Mouse (Mus musculus) intestine, postnatal 0 days (tissue): ENCODE measurements at regions not wholly inside any gene's neighbourhood (a gene's known extent, or its start where the extent isn't known, plus 50 kb on each side); places are given as distances from the start of the nearest gene placed in this dataset.

Experiments used
- ATAC-seq: fragments of 200-750 bp; cut with Nextera tagmentation; 2 replicates; pipeline ENCODE4 v1.8.0; 2017; ENCODE audit warnings: mild to moderate bottlenecking, moderate TSS enrichment, moderate library complexity
- H3K27ac ChIP-seq: fragments of 300-500 bp; sonication (generic); 2 replicates; pipeline ENCODE4 v1.5.1; 2014; ENCODE audit warnings: mild to moderate bottlenecking, low read depth, low read length, moderate library complexity
- H3K27me3 ChIP-seq: fragments of 300-500 bp; sonication (generic); replicated peaks from 2 replicates; pipeline ENCODE4 v1.6.1; 2014; ENCODE audit warnings: low read length, mixed read lengths; ENCODE audit not compliant: control insufficient read depth, insufficient read depth
- H3K36me3 ChIP-seq: fragments of 300-500 bp; sonication (generic); 2 replicates; pipeline ENCODE4 v1.6.1; 2014; ENCODE audit warnings: mild to moderate bottlenecking, moderate library complexity; ENCODE audit not compliant: control insufficient read depth, insufficient read depth
- H3K4me1 ChIP-seq: fragments of 300-500 bp; sonication (generic); replicated peaks from 2 replicates; pipeline ENCODE4 v1.6.1; 2014; ENCODE audit warnings: antibody characterized with exemption, low read length, mixed read lengths; ENCODE audit not compliant: control insufficient read depth, insufficient read depth
- H3K4me2 ChIP-seq: fragments of 300-500 bp; sonication (generic); replicated peaks from 2 replicates; pipeline ENCODE4 v1.6.1; 2014; ENCODE audit warnings: low read depth, mild to moderate bottlenecking, moderate library complexity
- H3K4me3 ChIP-seq: fragments of 300-500 bp; sonication (generic); 2 replicates; pipeline ENCODE4 v1.5.1; 2014; ENCODE audit warnings: low read depth, low read length
- H3K9ac ChIP-seq: fragments of 300-500 bp; sonication (generic); 2 replicates; pipeline ENCODE4 v1.6.1; 2014; ENCODE audit warnings: mild to moderate bottlenecking, low read depth, low read length
- H3K9me3 ChIP-seq: fragments of 300-500 bp; sonication (generic); 2 replicates; pipeline ENCODE4 v1.6.1; 2016; ENCODE audit warnings: mixed run types; ENCODE audit not compliant: control insufficient read depth
- CTCF ChIP-seq: sonication (generic); IDR thresholded peaks from 2 replicates; pipeline ENCODE4 v1.5.1; 2016; ENCODE audit warnings: low read depth, mild to moderate bottlenecking, control low read depth, antibody characterized with exemption, moderate library complexity
- WGBS: fragments of 180-500 bp; shearing (Covaris S2); extraction: QIAGEN DNeasy Blood & Tissue Kit; methylation state at CpG from one replicate; pipeline ENCODE4 v1.1.7; 2014; 5-methylcytosine and 5-hydroxymethylcytosine counted together

DNA sequence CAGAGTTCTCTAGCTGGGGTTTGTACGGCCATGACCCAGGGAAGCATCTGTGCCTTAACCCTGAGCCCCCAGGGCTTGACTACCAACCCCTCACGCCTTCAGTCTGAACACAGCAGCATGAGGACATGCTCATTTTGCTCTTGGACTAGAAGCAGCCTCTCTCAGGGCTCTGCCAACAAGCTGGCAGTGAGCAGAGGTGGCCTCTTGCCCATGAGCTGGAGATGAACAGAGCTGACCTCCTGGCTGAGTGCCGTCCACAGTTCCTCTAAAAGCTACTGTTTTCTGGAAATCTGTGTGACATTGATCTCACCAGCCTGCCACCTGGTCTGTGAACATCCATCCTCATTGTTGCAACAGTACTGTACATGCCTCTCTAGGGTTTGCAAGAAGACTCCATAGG is 267.7 kb upstream of the Shh start:
- H3K9me3 ChIP-seq, result no peaks in the 10 kb centered on the region
- H3K36me3 ChIP-seq, result no peaks in the 10 kb centered on the region
- H3K9ac ChIP-seq, result no peak overlapping the region
- 80% methylated on average over 3 of the region's 3 CpGs for WGBS
- H3K4me1 ChIP-seq, result no peaks in the 10 kb centered on the region
- no peak overlapping the region for H3K27ac ChIP-seq
- TF ChIP-seq CTCF, result no peak
- no peak overlapping the region for H3K4me2 ChIP-seq
- ATAC-seq, result no peak
- H3K27me3 ChIP-seq, result no peaks in the 10 kb centered on the region
- no peak overlapping the region for H3K4me3 ChIP-seq

DNA sequence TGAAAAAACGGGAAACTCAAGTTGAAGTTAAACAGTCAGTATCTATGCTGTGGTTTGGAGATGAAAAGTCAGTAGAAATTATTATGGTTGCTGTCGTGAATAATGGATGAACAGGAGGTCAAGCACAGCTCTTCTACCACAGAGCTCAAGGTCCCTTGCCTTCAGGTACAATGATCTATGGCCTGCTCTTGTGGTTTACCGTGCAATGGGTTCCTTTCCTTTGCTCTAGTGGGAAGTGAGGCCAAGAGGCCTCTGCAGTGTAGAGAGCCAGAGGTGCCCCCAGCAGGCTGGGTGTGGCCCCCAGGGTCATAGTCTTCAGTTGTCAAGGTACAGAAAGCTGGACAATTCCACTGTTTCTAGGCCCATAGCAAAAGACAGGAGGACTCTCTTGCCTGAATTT is 255.0 kb upstream of the Shh start:
- TF ChIP-seq CTCF, result no peak
- Histone ChIP-seq H3K27me3 (no peaks in the 10 kb centered on the region), H3K36me3 (no peaks in the 10 kb centered on the region), H3K4me1 (no peaks in the 10 kb centered on the region), H3K4me3 (no peak overlapping the region), H3K4me2 (no peak overlapping the region), H3K9me3 (no peaks in the 10 kb centered on the region), H3K27ac (no peak overlapping the region), H3K9ac (no peak overlapping the region)
- ATAC-seq, result no peak
- WGBS, result 47% methylated on average over 3 of the region's 3 CpGs

DNA sequence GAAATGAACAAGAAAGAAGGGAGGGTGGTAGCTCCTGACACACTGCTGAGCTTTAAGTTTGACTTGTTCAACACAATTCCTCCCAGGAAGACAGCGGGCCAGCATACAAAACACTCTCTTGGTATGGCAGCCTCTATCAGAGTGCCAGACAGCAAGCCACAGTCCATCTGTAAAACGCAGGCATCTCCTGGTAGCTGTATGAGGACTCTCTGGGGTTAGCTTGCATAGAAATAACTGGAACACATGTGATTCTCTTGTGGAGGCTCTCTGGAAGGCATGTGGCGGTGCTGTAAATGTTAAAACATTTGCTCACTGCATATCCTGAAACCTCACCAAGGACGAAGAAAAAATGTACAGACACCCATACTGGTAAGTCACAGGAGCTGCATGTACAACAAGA is 247.9 kb upstream of the Shh start:
- Histone ChIP-seq H3K36me3 (no peaks in the 10 kb centered on the region), H3K4me2 (no peak overlapping the region), H3K4me3 (no peak overlapping the region), H3K9ac (no peak overlapping the region), H3K27ac (no peak overlapping the region), H3K9me3 (no peaks in the 10 kb centered on the region), H3K27me3 (no peaks in the 10 kb centered on the region), H3K4me1 (no peaks in the 10 kb centered on the region)
- TF ChIP-seq CTCF, result no peak
- WGBS, result 93% methylated on average over 4 of the region's 4 CpGs
- ATAC-seq, result no peak

DNA sequence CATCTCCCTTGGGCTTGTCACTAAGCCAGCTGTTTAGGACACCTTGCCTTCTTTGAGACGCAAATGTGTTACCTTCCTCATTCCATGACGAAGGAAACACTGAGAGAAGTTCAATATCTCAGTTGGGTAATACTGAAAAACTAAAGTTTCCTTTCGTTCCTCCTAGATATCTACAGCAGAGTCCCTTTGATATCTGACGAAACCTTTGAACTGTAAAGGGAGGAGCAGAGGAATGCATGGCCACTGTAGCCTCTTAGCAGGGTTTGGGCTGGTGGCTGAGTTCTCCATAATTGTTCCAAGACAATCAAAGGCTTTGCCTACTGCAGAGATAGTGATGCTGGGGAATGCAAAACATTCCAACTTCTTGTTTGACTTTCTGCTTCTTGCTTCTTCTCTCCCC is 243.5 kb upstream of the Shh start:
- H3K27me3 ChIP-seq, result no peaks in the 10 kb centered on the region
- H3K4me3 ChIP-seq, result no peak overlapping the region
- no peaks in the 10 kb centered on the region for H3K4me1 ChIP-seq
- no peak overlapping the region for H3K9ac ChIP-seq
- H3K9me3 ChIP-seq, result no peaks in the 10 kb centered on the region
- no peak overlapping the region for H3K27ac ChIP-seq
- WGBS, result 22% methylated on average over 4 of the region's 4 CpGs
- ATAC-seq, result no peak
- no peak overlapping the region for H3K4me2 ChIP-seq
- H3K36me3 ChIP-seq, result no peaks in the 10 kb centered on the region
- no peak for TF ChIP-seq CTCF

- Histone ChIP-seq H3K9me3 (no peaks in the 10 kb centered on the region), H3K27ac (no peak overlapping the region), H3K36me3 (no peaks in the 10 kb centered on the region), H3K4me2 (no peak overlapping the region), H3K4me3 (no peak overlapping the region), H3K27me3 (no peaks in the 10 kb centered on the region), H3K4me1 (no peaks in the 10 kb centered on the region), H3K9ac (no peak overlapping the region)
- no peak for ATAC-seq
- no peak for TF ChIP-seq CTCF
- 76% methylated on average over 2 of the region's 2 CpGs for WGBS
These were observed 242.6 kb upstream of the Shh start for GRCm38 (mm10) chr5:28709626-28710025.

DNA sequence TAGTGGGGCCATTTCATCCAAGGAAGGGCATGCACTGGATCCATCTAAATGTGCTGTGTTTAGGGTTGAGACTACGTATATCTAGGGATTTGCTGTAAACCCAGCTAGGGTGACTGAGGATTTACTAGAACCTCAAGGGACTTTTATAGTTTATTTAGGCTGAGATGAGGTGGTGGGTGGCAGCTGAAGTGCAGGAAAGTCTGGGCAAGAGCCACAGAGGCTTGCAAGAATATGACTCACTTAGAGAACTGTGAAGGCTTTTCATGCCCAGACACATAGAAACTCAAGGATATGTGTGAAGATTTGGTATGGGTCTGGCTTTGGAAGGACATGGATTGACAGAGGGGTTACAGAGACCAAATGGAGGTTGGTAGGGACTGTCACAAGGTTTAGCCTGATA is 237.3 kb upstream of the Shh start:
- ATAC-seq, result no peak
- 74% methylated on average over 1 of the region's 1 CpGs for WGBS
- Histone ChIP-seq H3K9me3 (no peaks in the 10 kb centered on the region), H3K9ac (no peak overlapping the region), H3K4me3 (no peak overlapping the region), H3K36me3 (no peaks in the 10 kb centered on the region), H3K27ac (no peak overlapping the region), H3K4me2 (no peak overlapping the region), H3K4me1 (no peaks in the 10 kb centered on the region), H3K27me3 (no peaks in the 10 kb centered on the region)
- no peak for TF ChIP-seq CTCF

DNA sequence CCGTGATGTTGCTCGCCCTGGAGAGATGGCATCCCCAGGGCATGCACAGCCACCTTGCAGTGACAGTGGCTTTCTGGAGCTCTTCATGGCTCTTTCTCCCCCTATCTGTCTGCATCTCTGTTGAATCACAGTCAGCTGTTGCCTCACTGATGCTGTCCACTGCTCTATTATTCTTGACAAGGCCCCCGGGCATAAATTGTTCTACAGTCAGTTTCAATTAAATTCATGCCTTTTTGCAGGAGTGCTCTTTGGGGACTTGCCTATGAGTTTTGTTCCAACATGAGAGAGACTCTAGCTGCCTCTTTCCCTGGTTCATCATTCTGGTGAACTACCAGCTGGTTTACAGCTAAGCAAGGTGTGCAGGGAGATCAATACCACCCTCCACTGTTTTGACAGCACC is 229.9 kb upstream of the Shh start:
- H3K36me3 ChIP-seq, result no peaks in the 10 kb centered on the region
- H3K4me1 ChIP-seq, result no peaks in the 10 kb centered on the region
- H3K27ac ChIP-seq, result no peak overlapping the region
- H3K27me3 ChIP-seq, result no peaks in the 10 kb centered on the region
- no peak overlapping the region for H3K9ac ChIP-seq
- 82% methylated on average over 3 of the region's 3 CpGs for WGBS
- no peaks in the 10 kb centered on the region for H3K9me3 ChIP-seq
- no peak overlapping the region for H3K4me2 ChIP-seq
- no peak for TF ChIP-seq CTCF
- H3K4me3 ChIP-seq, result no peak overlapping the region
- ATAC-seq, result no peak
